Mouse (Mus musculus): ENCODE data around the gene C1qtnf1. TPM values are rescaled to one million over a fixed set of nuclear protein-coding genes. Genes with fewer than 3 reads are reported as not detected.

The C1qtnf1 gene
- total and polyA plus RNA-seq, 2 experiments from 2014 or later = 5.8 to 7.8 TPM

DNA sequence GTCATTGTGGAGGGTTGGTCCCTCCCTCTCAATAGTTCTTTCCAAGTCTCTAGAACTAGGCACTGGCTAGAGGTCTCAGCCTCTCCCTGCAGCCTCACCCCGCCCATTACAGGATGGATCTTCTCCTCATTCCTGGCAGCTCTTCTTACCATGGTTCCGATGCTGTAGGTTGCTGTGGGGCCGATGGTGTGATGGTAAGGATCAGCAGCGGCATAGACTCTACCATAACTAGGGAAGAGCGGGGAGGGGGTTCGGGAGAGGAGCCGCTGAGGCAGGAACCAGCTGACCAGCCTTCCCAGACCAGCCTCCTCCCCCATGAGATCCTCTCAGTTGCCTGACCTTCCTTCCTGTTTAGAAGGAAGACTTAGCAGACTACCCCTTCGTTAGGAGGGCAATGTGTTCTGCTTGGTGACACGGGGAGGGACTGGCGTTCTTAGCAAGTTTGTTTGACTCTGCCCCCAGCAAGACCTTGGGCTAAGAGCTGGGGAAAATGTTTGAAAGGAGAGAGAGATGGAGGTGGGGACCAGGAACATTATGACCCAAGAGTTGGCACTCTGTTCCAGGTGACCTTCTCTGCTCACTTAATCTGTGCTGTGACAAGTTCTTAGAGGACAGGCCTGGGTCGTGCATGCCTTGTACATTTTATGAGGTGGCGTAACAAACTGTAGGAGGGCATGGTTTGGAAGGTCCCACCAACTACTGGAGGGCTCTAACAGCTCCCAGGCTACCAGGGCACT lies 66.2 kb downstream of the C1qtnf1 start:
- Histone ChIP-seq H3K4me3 (ENCODE audit: low read depth, low read length) (no peak overlapping the region), H3K27ac (ENCODE audit: low read depth) (no peak overlapping the region), H3K9me3 (replicated peaks; ENCODE audit: control insufficient read depth, low read length) (no peaks in the 10 kb centered on the region), H3K27me3 (ENCODE audit: control insufficient read depth, insufficient read depth, low read length) (peaks cover 14% of the 10 kb centered on the region; the same call in 1 of the 2 replicates), H3K4me2 (ENCODE audit: low read depth, low read length) (no peak overlapping the region), H3K36me3 (replicated peaks; ENCODE audit: control insufficient read depth, insufficient read depth, low read length) (no peaks in the 10 kb centered on the region), H3K4me1 (ENCODE audit: control insufficient read depth, insufficient read depth) (0 out of 2 replicates have a peak, but pooled peaks cover 3% of the 10 kb centered on the region), H3K9ac (replicated peaks; ENCODE audit: low read depth, low read length) (no peak overlapping the region)
- WGBS = 60% methylated on average over 12 of the region's 12 CpGs
- no peak for ATAC-seq (ENCODE audit: insufficient read depth, low read depth)
- TF ChIP-seq CTCF (IDR thresholded peaks at IDR 0.05; ENCODE audit: low read depth) = no peak
- TF ChIP-seq EP300 (IDR thresholded peaks at IDR 0.05; ENCODE audit: low read depth) = no peak
- DNase-seq (ENCODE audit: low spot score) = no peak

DNA sequence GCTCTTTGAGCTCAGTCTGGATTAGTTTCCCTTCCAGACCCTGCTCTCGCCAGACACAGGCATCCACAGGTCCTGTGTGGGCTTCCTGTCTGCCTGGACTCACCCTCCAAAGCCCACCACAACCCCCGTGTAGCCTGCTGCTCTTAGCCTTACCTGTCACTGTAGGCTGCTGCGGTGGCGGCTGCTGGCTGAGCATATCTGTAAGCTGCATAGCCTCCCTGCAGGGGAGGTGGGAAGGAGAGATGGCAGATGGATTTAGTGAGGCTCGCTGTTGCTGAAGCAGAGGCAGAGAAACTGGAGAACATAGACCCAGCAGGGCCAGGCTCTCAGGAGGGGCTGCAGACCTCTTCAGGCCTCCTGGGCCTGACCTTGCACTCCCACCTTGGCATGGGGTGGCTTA lies 67.1 kb downstream of the C1qtnf1 start:
- no peak overlapping the region for H3K4me2 ChIP-seq (ENCODE audit: low read depth, low read length)
- WGBS = 42% methylated on average over 5 of the region's 5 CpGs
- H3K4me3 ChIP-seq (ENCODE audit: low read depth, low read length) = no peak overlapping the region
- no peaks in the 10 kb centered on the region for H3K9me3 ChIP-seq (replicated peaks; ENCODE audit: control insufficient read depth, low read length)
- ATAC-seq (ENCODE audit: insufficient read depth, low read depth) (no peak), DNase-seq (ENCODE audit: low spot score) (no peak)
- no peak overlapping the region for H3K27ac ChIP-seq (ENCODE audit: low read depth)
- H3K4me1 ChIP-seq (ENCODE audit: control insufficient read depth, insufficient read depth) = 0 out of 2 replicates have a peak, but pooled peaks cover 3% of the 10 kb centered on the region
- H3K36me3 ChIP-seq (replicated peaks; ENCODE audit: control insufficient read depth, insufficient read depth, low read length) = no peaks in the 10 kb centered on the region
- no peak overlapping the region for H3K9ac ChIP-seq (replicated peaks; ENCODE audit: low read depth, low read length)
- H3K27me3 ChIP-seq (ENCODE audit: control insufficient read depth, insufficient read depth, low read length) = peaks cover 13% of the 10 kb centered on the region; the same call in 1 of the 2 replicates
- TF ChIP-seq CTCF (IDR thresholded peaks at IDR 0.05; ENCODE audit: low read depth) = no peak
- no peak for TF ChIP-seq EP300 (IDR thresholded peaks at IDR 0.05; ENCODE audit: low read depth)

DNA sequence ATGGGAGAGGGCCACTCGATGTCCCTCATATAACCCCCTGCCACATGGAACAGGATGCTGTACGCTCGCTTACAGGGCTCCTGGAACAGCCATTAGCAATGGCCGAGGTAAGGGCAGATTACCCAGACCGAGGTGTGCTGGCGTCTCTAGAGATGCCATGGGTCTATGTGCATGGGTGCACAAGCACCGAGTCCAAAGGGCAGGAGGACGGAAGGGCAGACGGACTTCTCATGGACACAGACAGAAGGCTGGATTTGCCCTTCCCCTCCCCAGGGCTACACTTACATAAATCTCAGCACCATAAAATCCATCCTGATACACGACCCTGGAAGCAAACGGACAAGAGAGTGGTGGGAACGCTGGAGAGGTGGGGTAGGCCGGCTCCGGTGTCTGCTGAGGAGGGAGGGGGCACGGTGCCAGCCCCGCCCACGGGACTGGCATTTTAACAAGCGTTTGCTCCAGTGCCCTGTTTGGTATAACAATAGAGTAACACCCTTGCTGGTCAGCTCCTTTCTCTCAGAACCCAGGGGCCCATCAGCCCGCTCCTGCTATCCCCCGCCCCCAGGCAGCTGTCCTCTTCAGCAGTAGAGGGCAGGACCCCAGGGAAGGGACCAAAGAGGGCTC lies 68.2 kb downstream of the C1qtnf1 start:
- Histone ChIP-seq H3K4me1 (ENCODE audit: control insufficient read depth, insufficient read depth) (0 out of 2 replicates have a peak, but pooled peaks cover 3% of the 10 kb centered on the region), H3K36me3 (replicated peaks; ENCODE audit: control insufficient read depth, insufficient read depth, low read length) (no peaks in the 10 kb centered on the region), H3K9me3 (replicated peaks; ENCODE audit: control insufficient read depth, low read length) (no peaks in the 10 kb centered on the region), H3K27me3 (ENCODE audit: control insufficient read depth, insufficient read depth, low read length) (peaks cover 5% of the 10 kb centered on the region; the same call in 1 of the 2 replicates), H3K4me3 (ENCODE audit: low read depth, low read length) (no peak overlapping the region), H3K4me2 (ENCODE audit: low read depth, low read length) (no peak overlapping the region), H3K9ac (replicated peaks; ENCODE audit: low read depth, low read length) (no peak overlapping the region), H3K27ac (ENCODE audit: low read depth) (no peak overlapping the region)
- DNase-seq (ENCODE audit: low spot score) = no peak
- no peak for TF ChIP-seq CTCF (IDR thresholded peaks at IDR 0.05; ENCODE audit: low read depth)
- no peak for TF ChIP-seq EP300 (IDR thresholded peaks at IDR 0.05; ENCODE audit: low read depth)
- no peak for ATAC-seq (ENCODE audit: insufficient read depth, low read depth)
- WGBS = 62% methylated on average over 20 of the region's 20 CpGs

Other genes starting within 250 kb of the C1qtnf1 start
- 49.8 and 50.1 TPM in 2 replicates for gene Cyth1, start 179.6 kb upstream of the C1qtnf1 start, total RNA-seq (2014; rRNA removed; ENCODE audit: low replicate concordance)
- gene Cyth1, start 179.6 kb upstream of the C1qtnf1 start, polyA plus RNA-seq (2015; fragmentation: Nextera tagmentation; extraction: Ambion mirVana) = 21.4 TPM in 2 replicates
- 10.4 and 18.3 TPM in 2 replicates for gene Usp36, start 138.0 kb upstream of the C1qtnf1 start, total RNA-seq (2014; rRNA removed; ENCODE audit: low replicate concordance)
- 5.5 and 6.6 TPM in 2 replicates for gene Usp36, start 138.0 kb upstream of the C1qtnf1 start, polyA plus RNA-seq (2015; fragmentation: Nextera tagmentation; extraction: Ambion mirVana)
- not detected in 2 replicates for gene Cep295nl, start 85.7 kb upstream of the C1qtnf1 start, total RNA-seq (2014; rRNA removed; ENCODE audit: low replicate concordance)
- 0.19 and 0.31 TPM in 2 replicates for gene Cep295nl, start 85.7 kb upstream of the C1qtnf1 start, polyA plus RNA-seq (2015; fragmentation: Nextera tagmentation; extraction: Ambion mirVana)
- 77.5 and 78.5 TPM in 2 replicates for gene Timp2, start 72.5 kb upstream of the C1qtnf1 start, total RNA-seq (2014; rRNA removed; ENCODE audit: low replicate concordance)
- 61.9 and 65.5 TPM in 2 replicates for gene Timp2, start 72.5 kb upstream of the C1qtnf1 start, polyA plus RNA-seq (2015; fragmentation: Nextera tagmentation; extraction: Ambion mirVana)
- gene Lgals3bp, start 26.1 kb upstream of the C1qtnf1 start, total RNA-seq (2014; rRNA removed; ENCODE audit: low replicate concordance) = 77.9 and 83.1 TPM in 2 replicates
- gene Lgals3bp, start 26.1 kb upstream of the C1qtnf1 start, polyA plus RNA-seq (2015; fragmentation: Nextera tagmentation; extraction: Ambion mirVana) = 27.6 and 28.6 TPM in 2 replicates
- gene Cant1, start 9.1 kb upstream of the C1qtnf1 start, total RNA-seq (2014; rRNA removed; ENCODE audit: low replicate concordance) = 28.3 and 35.5 TPM in 2 replicates
- 10.4 and 12.6 TPM in 2 replicates for gene Cant1, start 9.1 kb upstream of the C1qtnf1 start, polyA plus RNA-seq (2015; fragmentation: Nextera tagmentation; extraction: Ambion mirVana)
- gene Engase, start 48.6 kb downstream of the C1qtnf1 start, total RNA-seq (2014; rRNA removed; ENCODE audit: low replicate concordance) = 9.1 and 12.0 TPM in 2 replicates
- 3.0 and 3.6 TPM in 2 replicates for gene Engase, start 48.6 kb downstream of the C1qtnf1 start, polyA plus RNA-seq (2015; fragmentation: Nextera tagmentation; extraction: Ambion mirVana)